Mouse (Mus musculus) limb, embryonic 14.5 days (tissue): ENCODE results near the gene Pelo. TPM values are rescaled to one million over a fixed set of nuclear protein-coding genes. Genes with fewer than 3 reads are reported as not detected.

ENCODE experiments used
- ATAC-seq: fragments of 200-750 bp; cut with Nextera tagmentation; 2 replicates; pipeline ENCODE4 v1.8.0; 2017; ENCODE audit warnings: low read depth, moderate number of reproducible peaks, moderate TSS enrichment; ENCODE audit not compliant: low FRiP score
- DNase-seq: peaks from one replicate; pipeline ENCODE4 v3.0.0-alpha.2; 2015; ENCODE audit warnings: low spot score
- H3K27ac ChIP-seq: fragments of 300-500 bp; sonication (generic); replicated peaks from 2 replicates; pipeline ENCODE4 v1.5.1; 2014; ENCODE audit warnings: low read depth, mild to moderate bottlenecking, low read length, moderate library complexity, mixed read lengths
- H3K27me3 ChIP-seq: fragments of 300-500 bp; sonication (generic); 2 replicates; pipeline ENCODE4 v1.6.1; 2014; ENCODE audit warnings: low read length, mixed read lengths; ENCODE audit not compliant: control insufficient read depth, insufficient read depth
- H3K36me3 ChIP-seq: fragments of 300-500 bp; sonication (generic); 2 replicates; pipeline ENCODE4 v1.6.1; 2014; ENCODE audit warnings: mild to moderate bottlenecking, low read length, moderate library complexity, mixed read lengths; ENCODE audit not compliant: control insufficient read depth, insufficient read depth
- H3K4me1 ChIP-seq: fragments of 300-500 bp; sonication (generic); 2 replicates; pipeline ENCODE4 v1.6.1; 2014; ENCODE audit warnings: antibody characterized with exemption, low read length, mixed read lengths; ENCODE audit not compliant: control insufficient read depth, insufficient read depth
- H3K4me2 ChIP-seq: fragments of 300-500 bp; sonication (generic); replicated peaks from 2 replicates; pipeline ENCODE4 v1.6.1; 2014; ENCODE audit warnings: low read depth, mild to moderate bottlenecking, low read length, moderate library complexity; ENCODE audit not compliant: severe bottlenecking
- H3K4me3 ChIP-seq: fragments of 300-500 bp; sonication (generic); replicated peaks from 2 replicates; pipeline ENCODE4 v1.5.1; 2014; ENCODE audit warnings: low read length
- H3K9ac ChIP-seq: fragments of 300-500 bp; sonication (generic); 2 replicates; pipeline ENCODE4 v1.6.1; 2014; ENCODE audit warnings: mild to moderate bottlenecking, low read depth, low read length, moderate library complexity; ENCODE audit not compliant: severe bottlenecking
- H3K9me3 ChIP-seq: fragments of 300-500 bp; sonication (generic); 2 replicates; pipeline ENCODE4 v1.6.1; 2016; ENCODE audit warnings: low read length; ENCODE audit not compliant: control insufficient read depth
- POLR2A ChIP-seq: fragments of 200-500 bp; IDR thresholded peaks from 2 replicates; pipeline ENCODE4 v1.8.0; 2012; ENCODE audit warnings: inconsistent platforms, mild to moderate bottlenecking, moderate library complexity, borderline replicate concordance; ENCODE audit not compliant: insufficient read depth, insufficient read length; ENCODE audit errors: extremely low read depth
- WGBS: fragments of 180-500 bp; shearing (Covaris S2); extraction: QIAGEN DNeasy Blood & Tissue Kit; methylation state at CpG from one replicate; pipeline ENCODE4 v1.1.7; 2014; 5-methylcytosine and 5-hydroxymethylcytosine counted together
- polyA plus RNA-seq, 2 experiments: library from polyadenylated mRNA; depleted of rRNA in 1 of 2; stranded (reverse) in 1 of 2; unstranded in 1 of 2; fragments of >200 nt; fragmentation: Nextera tagmentation in 1 of 2; extraction: Ambion mirVana in 1 of 2; gene quantifications; 2 replicates each; pipeline versions ENCODE4 v1.2.1 to v1.2.3; 2012 to 2014

Gene Pelo
- polyA plus RNA-seq, 2 experiments = 7.4 to 37.4 TPM

DNA sequence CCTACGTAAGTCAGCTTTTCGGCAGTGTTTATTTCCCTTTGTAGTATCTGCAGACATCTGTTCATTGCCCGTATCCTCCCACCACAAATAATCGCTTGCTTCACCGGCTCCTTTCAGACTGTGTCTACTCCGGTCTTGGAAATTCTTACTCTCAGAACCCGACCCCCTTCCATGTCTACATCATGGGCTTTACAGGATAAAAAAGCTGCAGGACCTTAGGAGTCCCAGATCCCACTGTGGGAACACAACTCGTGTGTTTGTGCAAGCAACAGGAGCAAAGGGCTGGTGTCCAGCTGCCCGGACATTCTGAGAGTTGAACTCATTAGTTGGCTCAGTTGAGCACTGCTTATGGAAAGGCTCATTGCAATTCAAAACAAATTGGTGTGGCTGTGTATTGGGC is 35.2 kb downstream of the Pelo start:
- 39% methylated on average over 9 of the region's 9 CpGs for WGBS
- H3K36me3 ChIP-seq = no peaks in the 10 kb centered on the region
- H3K27me3 ChIP-seq = no peaks in the 10 kb centered on the region
- no peak overlapping the region for H3K4me3 ChIP-seq
- no peak for ATAC-seq
- H3K4me1 ChIP-seq = peaks cover 6% of the 10 kb centered on the region
- no peak for TF ChIP-seq POLR2A
- H3K9ac ChIP-seq = no peak overlapping the region
- no peaks in the 10 kb centered on the region for H3K9me3 ChIP-seq
- no peak overlapping the region for H3K27ac ChIP-seq
- no peak overlapping the region for H3K4me2 ChIP-seq
- DNase-seq = no peak

- WGBS = 65% methylated on average over 7 of the region's 7 CpGs
- H3K9ac ChIP-seq = no peak overlapping the region
- peaks cover 6% of the 10 kb centered on the region for H3K4me1 ChIP-seq
- DNase-seq = no peak
- no peak for ATAC-seq
- H3K9me3 ChIP-seq = no peaks in the 10 kb centered on the region
- peak overlapping the region; percentile 35 for H3K4me2 ChIP-seq
- no peaks in the 10 kb centered on the region for H3K36me3 ChIP-seq
- peak overlapping the region; percentile 14; the same call in 1 of the 2 replicates for H3K4me3 ChIP-seq
- H3K27ac ChIP-seq = no peak overlapping the region
- TF ChIP-seq POLR2A = no peak
- no peaks in the 10 kb centered on the region for H3K27me3 ChIP-seq
These were observed 37.4 kb downstream of the Pelo start for GRCm38 (mm10) chr13:115052568-115052967.

DNA sequence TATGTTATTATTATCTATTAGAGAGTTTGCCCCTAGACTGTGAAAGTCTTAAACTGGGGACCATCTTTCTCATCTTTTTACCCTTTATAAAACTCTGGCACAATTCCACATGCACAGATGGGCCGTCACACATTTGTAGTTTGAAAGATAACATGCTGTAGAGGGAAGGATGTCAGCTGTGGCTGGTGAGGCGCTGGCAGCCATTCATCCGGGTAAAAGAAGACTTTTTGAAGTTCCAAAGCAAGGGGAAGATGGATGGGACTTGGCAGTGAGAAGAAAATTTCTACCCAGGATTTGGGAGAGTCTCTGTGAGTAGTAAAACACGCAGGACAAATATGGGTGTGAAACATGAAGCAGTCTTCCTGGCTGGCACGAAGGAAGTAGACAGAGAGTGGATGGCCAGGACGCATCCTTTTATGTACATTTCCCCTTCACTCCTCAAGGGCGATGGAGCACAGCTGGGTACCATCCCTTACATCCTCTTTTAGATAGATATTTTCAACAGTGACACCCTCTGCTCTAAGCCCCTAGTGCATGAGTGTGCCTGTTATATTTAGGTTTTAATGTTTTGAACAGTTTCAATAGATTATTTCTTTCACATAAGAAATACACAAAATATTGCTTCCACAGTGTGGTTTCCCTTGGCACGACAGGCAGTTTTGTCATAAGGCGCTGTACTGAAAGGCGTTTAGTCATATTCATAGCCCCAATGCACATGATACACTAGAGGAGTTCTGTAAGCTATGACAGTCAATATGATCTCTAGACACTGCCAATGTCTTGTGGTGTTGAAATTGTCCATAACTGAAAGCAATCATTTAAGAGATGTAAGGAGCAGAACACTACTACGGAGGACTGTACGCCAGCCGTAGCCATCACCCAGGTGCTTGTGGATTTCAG is 39.1 kb downstream of the Pelo start:
- Histone ChIP-seq H3K4me2 (no peak overlapping the region), H3K36me3 (no peaks in the 10 kb centered on the region), H3K9me3 (no peaks in the 10 kb centered on the region), H3K4me1 (peaks cover 6% of the 10 kb centered on the region), H3K9ac (no peak overlapping the region), H3K4me3 (no peak overlapping the region), H3K27me3 (no peaks in the 10 kb centered on the region), H3K27ac (no peak overlapping the region)
- WGBS = 78% methylated on average over 13 of the region's 13 CpGs
- TF ChIP-seq POLR2A = no peak
- ATAC-seq (no peak), DNase-seq (no peak)

- no peak overlapping the region for H3K4me3 ChIP-seq
- H3K4me1 ChIP-seq = no peaks in the 10 kb centered on the region
- H3K36me3 ChIP-seq = no peaks in the 10 kb centered on the region
- H3K9ac ChIP-seq = no peak overlapping the region
- H3K27me3 ChIP-seq = no peaks in the 10 kb centered on the region
- H3K27ac ChIP-seq = no peak overlapping the region
- no peak for TF ChIP-seq POLR2A
- no peak for DNase-seq
- no peak overlapping the region for H3K4me2 ChIP-seq
- no peak for ATAC-seq
- 65% methylated on average over 2 of the region's 2 CpGs for WGBS
- H3K9me3 ChIP-seq = no peaks in the 10 kb centered on the region
These were observed 47.3 kb downstream of the Pelo start for GRCm38 (mm10) chr13:115042652-115043051.

Other genes with a start within 250 kb of the Pelo start
- gene Itga2, start 158.1 kb downstream of the Pelo start, polyA plus RNA-seq (2012; rRNA removed) = 3.3 and 3.8 TPM in 2 replicates
- 3.6 and 3.9 TPM in 2 replicates for gene Itga2, start 158.1 kb downstream of the Pelo start, polyA plus RNA-seq (2014; fragmentation: Nextera tagmentation; extraction: Ambion mirVana)
- gene Gm49395, start 11.7 kb upstream of the Pelo start, polyA plus RNA-seq (2012; rRNA removed) = 1.4 and 1.8 TPM in 2 replicates
- gene Gm49395, start 11.7 kb upstream of the Pelo start, polyA plus RNA-seq (2014; fragmentation: Nextera tagmentation; extraction: Ambion mirVana) = 3.8 and 7.3 TPM in 2 replicates
- gene Itga1, start 11.8 kb upstream of the Pelo start, polyA plus RNA-seq (2012; rRNA removed) = 4.5 and 4.7 TPM in 2 replicates
- gene Itga1, start 11.8 kb upstream of the Pelo start, polyA plus RNA-seq (2014; fragmentation: Nextera tagmentation; extraction: Ambion mirVana) = 8.4 and 11.9 TPM in 2 replicates